Mouse (Mus musculus) heart, embryonic 14.5 days (tissue): Measurements from ENCODE around the gene Dmkn. TPM values are rescaled to one million over a fixed set of nuclear protein-coding genes. Genes with fewer than 3 reads are reported as not detected.
"Not testable (repeated sequence)": the region's sequence is repeated elsewhere in the genome, so short reads cannot be mapped to it uniquely, and the experiment has no call there.

ENCODE experiments used
- ATAC-seq: fragments of 200-750 bp; cut with Nextera tagmentation; 2 replicates; pipeline ENCODE4 v1.8.0; 2017; ENCODE audit warnings: low read depth, moderate TSS enrichment; ENCODE audit not compliant: insufficient number of reproducible peaks, insufficient read depth, low FRiP score
- H3K27ac ChIP-seq, 2 experiments: fragments of 200-500 bp in 1 of 2; fragments of 300-500 bp in 1 of 2; sonication (generic) in 1 of 2; replicated peaks in 1 of 2; 2 replicates each; pipeline ENCODE4 v1.5.1; 2012 to 2014; ENCODE audit warnings: low read depth in 2 of 2, low read length in 2 of 2, control low read depth in 1 of 2, mild to moderate bottlenecking in 1 of 2, mixed read lengths in 1 of 2; ENCODE audit not compliant: control insufficient read depth in 1 of 2, insufficient read depth in 1 of 2
- H3K27me3 ChIP-seq: fragments of 300-500 bp; sonication (generic); 2 replicates; pipeline ENCODE4 v1.6.1; 2014; ENCODE audit warnings: mild to moderate bottlenecking, low read length, control low read depth; ENCODE audit not compliant: control insufficient read depth, insufficient read depth
- H3K36me3 ChIP-seq: fragments of 300-500 bp; sonication (generic); 2 replicates; pipeline ENCODE4 v1.6.1; 2014; ENCODE audit warnings: mild to moderate bottlenecking, control low read depth, low read length, mixed read lengths; ENCODE audit not compliant: control insufficient read depth, insufficient read depth
- H3K4me1 ChIP-seq, 2 experiments: fragments of 200-500 bp in 1 of 2; fragments of 300-500 bp in 1 of 2; sonication (generic) in 1 of 2; 2 replicates each; pipeline ENCODE4 v1.6.1; 2012 to 2014; ENCODE audit warnings: low read length in 2 of 2, control low read depth in 1 of 2, mixed read lengths in 1 of 2; ENCODE audit not compliant: control insufficient read depth in 2 of 2, insufficient read depth in 2 of 2
- H3K4me2 ChIP-seq: fragments of 300-500 bp; sonication (generic); 2 replicates; pipeline ENCODE4 v1.6.1; 2014; ENCODE audit warnings: mild to moderate bottlenecking, low read length
- H3K4me3 ChIP-seq, 2 experiments: fragments of 200-500 bp in 1 of 2; fragments of 300-500 bp in 1 of 2; sonication (generic) in 1 of 2; 2 replicates each; pipeline ENCODE4 v1.5.1; 2012 to 2014; ENCODE audit warnings: low read length in 2 of 2, mild to moderate bottlenecking in 2 of 2, control low read depth in 1 of 2, low read depth in 1 of 2, moderate library complexity in 1 of 2; ENCODE audit not compliant: control insufficient read depth in 1 of 2, insufficient read depth in 1 of 2
- H3K9ac ChIP-seq: fragments of 300-500 bp; sonication (generic); 2 replicates; pipeline ENCODE4 v1.6.1; 2014; ENCODE audit warnings: mild to moderate bottlenecking, low read length
- H3K9me3 ChIP-seq: fragments of 300-500 bp; sonication (generic); 2 replicates; pipeline ENCODE4 v1.6.1; 2016; ENCODE audit warnings: low read length, control low read depth; ENCODE audit not compliant: control insufficient read depth
- WGBS: fragments of 180-500 bp; shearing (Covaris S2); extraction: QIAGEN DNeasy Blood & Tissue Kit; methylation state at CpG from one replicate; pipeline ENCODE4 v1.1.7; 2014; 5-methylcytosine and 5-hydroxymethylcytosine counted together
- polyA plus RNA-seq: library from polyadenylated mRNA; unstranded; fragments of >200 nt; fragmentation: Nextera tagmentation; extraction: Ambion mirVana; gene quantifications from 2 replicates; pipeline ENCODE4 v1.2.1, GENCODE M21; 2014

Dmkn gene
- polyA plus RNA-seq, 1 experiment from 2014 or later = 0.81 TPM

DNA sequence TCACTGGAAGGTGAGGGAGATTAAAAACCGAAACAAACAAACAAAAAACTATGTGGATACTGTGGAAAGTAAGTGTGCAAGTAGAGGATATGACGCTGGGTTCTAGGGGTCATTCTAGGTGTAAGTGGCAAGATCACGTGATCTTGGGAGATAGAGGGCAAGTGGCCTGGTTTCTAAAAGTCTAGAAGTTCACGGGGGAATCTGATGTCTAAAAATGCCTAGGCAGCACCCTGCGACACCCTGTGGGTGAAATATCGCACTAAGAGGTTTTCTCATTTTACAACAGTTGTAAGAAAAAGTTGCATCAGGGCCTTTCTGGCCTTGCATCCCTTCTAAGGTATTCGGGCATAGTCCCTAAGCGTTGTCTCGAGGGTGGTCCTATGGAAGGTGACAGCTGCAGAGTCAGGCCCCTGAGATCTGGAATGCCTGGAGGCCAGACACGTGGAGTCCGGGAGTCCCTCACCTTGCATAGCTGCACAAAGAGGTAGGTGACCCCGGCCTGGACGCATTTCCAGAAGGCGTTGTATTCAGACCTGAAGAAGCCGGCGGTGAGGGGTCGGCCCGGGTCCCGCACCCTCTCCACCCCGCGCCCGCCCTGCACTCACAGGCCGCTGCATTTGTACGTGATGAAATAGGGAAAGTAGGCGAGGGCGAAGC is 34.7 kb upstream of the Dmkn start:
- WGBS = 7% methylated on average over 26 of the region's 26 CpGs
- peak overlapping the region; percentile 93 for H3K9ac ChIP-seq
- no peaks in the 10 kb centered on the region for H3K9me3 ChIP-seq
- peak; percentile 9 for ATAC-seq
- peaks cover 35% of the 10 kb centered on the region for H3K36me3 ChIP-seq
- peak overlapping the region; percentile 94 for H3K4me2 ChIP-seq
- H3K27me3 ChIP-seq = no peaks in the 10 kb centered on the region
- H3K4me3 ChIP-seq = peak overlapping the region; percentile 76 to 89
- peaks cover 4 to 17% of the 10 kb centered on the region in 2 experiments for H3K4me1 ChIP-seq
- peak overlapping the region; percentile 52 to 60; a peak in 3 of 4 replicates for H3K27ac ChIP-seq

DNA sequence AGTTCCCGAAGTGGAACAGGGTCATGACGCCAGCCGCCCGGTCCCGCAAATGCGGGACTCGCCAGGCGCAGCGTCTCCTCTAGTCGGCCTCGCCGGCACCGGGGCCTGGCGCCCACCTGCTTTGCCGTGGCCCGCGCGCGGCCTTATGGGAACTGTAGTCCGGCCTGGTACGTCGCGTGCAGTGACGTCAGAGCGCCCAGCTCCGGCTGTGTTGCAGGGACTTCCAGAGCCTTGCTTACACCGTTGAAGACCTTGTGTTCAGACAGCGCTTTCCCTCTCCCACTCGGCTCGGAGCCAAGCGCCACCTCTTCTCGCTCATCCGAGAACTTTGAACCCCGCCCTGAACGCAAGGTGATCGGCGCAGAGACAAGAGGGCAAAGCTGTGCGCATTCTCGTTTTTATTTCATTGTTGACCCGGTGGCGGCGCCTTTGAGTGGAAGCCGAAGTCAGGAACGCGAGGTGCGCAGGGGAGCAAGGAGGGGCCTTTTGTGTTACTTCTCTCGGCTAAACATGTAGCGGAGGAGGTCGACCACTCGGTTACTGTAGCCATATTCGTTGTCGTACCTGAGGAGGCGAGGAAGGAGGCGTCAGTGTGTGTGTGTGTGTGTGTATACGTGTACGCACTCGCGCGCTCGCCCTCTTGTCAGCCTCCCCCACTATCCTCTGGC is 34.0 kb upstream of the Dmkn start, which contains the start of gene Tmem147:
Gene Tmem147, minus strand, starts transcription at position 145 of the 668 bp plus-strand sequence.
- Histone ChIP-seq H3K27ac (peak within 1 kb of the TSS; percentile 60 to 84), H3K9me3 (no peaks in the 10 kb centered on the region), H3K27me3 (no peaks in the 10 kb centered on the region), H3K4me3 (peak within 1 kb of the TSS; percentile 76 to 89), H3K9ac (peak within 1 kb of the TSS; percentile 93), H3K36me3 (peaks cover 41% of the 10 kb centered on the region), H3K4me2 (peak within 1 kb of the TSS; percentile 94), H3K4me1 (peaks cover 4 to 17% of the 10 kb centered on the region in 2 experiments)
- ATAC-seq = peak; percentile 96
- under 1% methylated on average over 58 of the region's 60 CpGs for whole genome bisulfite sequencing

DNA sequence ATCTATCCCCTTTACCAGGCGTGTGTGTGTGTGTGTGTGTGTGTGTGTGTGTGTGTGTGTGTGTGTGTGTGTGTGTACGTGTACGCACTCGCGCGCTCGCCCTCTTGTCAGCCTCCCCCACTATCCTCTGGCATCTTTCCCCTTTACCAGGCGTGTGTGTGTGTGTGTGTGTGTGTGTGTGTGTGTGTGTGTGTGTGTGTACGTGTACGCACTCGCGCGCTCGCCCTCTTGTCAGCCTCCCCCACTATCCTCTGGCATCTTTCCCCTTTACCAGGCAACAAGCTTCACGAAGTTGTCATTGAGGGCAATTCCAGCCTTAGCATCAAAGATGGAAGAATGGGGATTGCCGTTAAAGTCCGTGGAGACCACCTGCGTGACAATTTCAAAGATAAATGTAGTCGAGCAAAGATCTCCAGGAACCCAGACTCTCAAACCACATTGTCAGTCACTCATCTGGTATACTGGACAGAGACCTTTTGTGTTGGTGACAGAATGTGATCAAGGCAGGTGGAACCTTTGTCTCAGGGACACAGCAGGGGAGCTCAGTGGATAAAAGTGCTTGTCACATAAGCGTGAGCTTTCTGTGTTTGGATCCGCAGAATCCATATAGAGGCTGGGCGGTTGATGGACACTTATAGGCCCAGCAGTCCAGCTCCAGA is 33.4 kb upstream of the Dmkn start:
- H3K27ac ChIP-seq = peak overlapping the region; percentile 60 to 84
- peak overlapping the region; percentile 76 to 89 for H3K4me3 ChIP-seq
- not testable (repeated sequence) for ATAC-seq, H3K9me3 ChIP-seq, H3K27me3 ChIP-seq
- 22% methylated on average over 19 of the region's 22 CpGs for WGBS
- peak overlapping the region; percentile 94 for H3K4me2 ChIP-seq
- peak overlapping the region; percentile 93 for H3K9ac ChIP-seq
- peaks cover 4 to 17% of the 10 kb centered on the region in 2 experiments for H3K4me1 ChIP-seq
- H3K36me3 ChIP-seq = peaks cover 46% of the 10 kb centered on the region

DNA sequence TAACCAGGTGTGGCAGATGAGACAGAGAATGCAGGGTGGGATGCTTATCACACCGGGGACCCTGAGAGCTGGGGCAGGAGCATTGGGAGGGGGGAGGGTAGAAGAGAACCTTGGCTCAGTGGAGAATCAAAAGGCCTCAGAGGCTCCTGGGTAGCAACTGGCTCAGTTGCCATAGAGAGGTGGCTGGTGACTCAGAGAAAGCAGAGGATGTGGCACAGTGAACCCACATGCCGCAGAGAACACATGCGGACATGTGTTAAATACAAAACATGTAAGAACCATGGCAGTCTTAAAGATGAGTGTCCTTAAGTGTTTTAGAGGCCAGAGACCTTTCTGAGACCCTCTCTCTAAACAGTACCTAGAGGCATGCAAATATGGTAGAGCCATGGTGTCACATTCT is 27.3 kb upstream of the Dmkn start:
- H3K9me3 ChIP-seq = no peaks in the 10 kb centered on the region
- ATAC-seq = no peak
- H3K27ac ChIP-seq = no peak overlapping the region
- H3K4me2 ChIP-seq = no peak overlapping the region
- H3K9ac ChIP-seq = no peak overlapping the region
- H3K27me3 ChIP-seq = no peaks in the 10 kb centered on the region
- peaks cover 51% of the 10 kb centered on the region for H3K36me3 ChIP-seq
- WGBS = 76% methylated on average over 3 of the region's 3 CpGs
- H3K4me1 ChIP-seq = no peaks in the 10 kb centered on the region
- no peak overlapping the region for H3K4me3 ChIP-seq

DNA sequence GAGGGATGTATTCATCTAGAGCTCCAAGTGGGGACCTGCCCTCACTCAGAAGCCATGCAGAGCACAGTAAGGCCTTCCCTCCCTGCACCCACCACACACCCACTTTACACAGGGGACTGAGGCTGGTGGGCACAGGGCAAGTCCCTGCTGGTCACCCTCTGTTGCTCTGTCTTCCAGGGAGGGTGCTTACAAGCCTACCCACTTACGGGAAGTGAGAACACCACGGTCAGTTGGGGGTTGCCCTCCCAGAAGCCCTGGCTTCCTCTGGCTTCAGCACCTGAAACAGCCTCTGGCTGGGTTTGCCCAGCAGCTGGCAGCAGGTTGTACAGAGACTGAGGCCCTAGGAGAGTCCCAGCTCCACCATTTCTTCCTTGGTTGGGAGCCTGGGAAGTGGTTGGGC is 21.0 kb upstream of the Dmkn start:
- WGBS = 83% methylated on average over 2 of the region's 2 CpGs
- H3K36me3 ChIP-seq, H3K4me3 ChIP-seq, H3K9ac ChIP-seq, H3K27ac ChIP-seq, H3K4me2 ChIP-seq, H3K9me3 ChIP-seq, ATAC-seq, H3K4me1 ChIP-seq, H3K27me3 ChIP-seq: not testable (repeated sequence)

DNA sequence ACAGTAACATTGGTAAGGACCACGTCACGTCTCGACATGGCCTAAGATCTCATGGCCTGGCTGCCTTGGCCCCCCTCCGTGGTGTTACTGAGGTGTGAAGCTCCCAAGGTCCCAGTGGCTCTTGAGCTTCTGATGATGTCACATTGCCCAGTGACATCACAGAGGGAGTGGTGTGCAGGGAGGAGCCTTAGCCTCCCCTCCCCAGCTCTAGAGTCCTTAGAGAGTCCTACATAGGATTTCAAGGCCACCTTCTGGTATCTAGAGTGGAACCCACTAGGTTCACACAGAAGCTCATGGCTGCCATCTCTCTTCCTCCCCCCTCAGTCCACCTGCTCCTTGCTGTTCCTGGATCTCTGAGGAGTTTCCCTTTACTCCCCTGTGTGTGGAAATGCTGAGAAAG is 19.9 kb upstream of the Dmkn start, which contains the start of gene Gapdhs:
Gene Gapdhs, minus strand, starts transcription at position 65 of the 400 bp plus-strand sequence.
- H3K36me3 ChIP-seq, H3K9me3 ChIP-seq, ATAC-seq, H3K27me3 ChIP-seq, H3K4me1 ChIP-seq, H3K9ac ChIP-seq, H3K4me3 ChIP-seq: not testable (repeated sequence)
- 0 out of 2 replicates have a peak within 1 kb of the TSS, but pooled peaks have one; percentile 13 for H3K4me2 ChIP-seq
- WGBS = 86% methylated on average over 1 of the region's 4 CpGs
- H3K27ac ChIP-seq = 0 out of 4 replicates have a peak within 1 kb of the TSS, but pooled peaks of 1 of the 2 experiments have one; percentile 2

DNA sequence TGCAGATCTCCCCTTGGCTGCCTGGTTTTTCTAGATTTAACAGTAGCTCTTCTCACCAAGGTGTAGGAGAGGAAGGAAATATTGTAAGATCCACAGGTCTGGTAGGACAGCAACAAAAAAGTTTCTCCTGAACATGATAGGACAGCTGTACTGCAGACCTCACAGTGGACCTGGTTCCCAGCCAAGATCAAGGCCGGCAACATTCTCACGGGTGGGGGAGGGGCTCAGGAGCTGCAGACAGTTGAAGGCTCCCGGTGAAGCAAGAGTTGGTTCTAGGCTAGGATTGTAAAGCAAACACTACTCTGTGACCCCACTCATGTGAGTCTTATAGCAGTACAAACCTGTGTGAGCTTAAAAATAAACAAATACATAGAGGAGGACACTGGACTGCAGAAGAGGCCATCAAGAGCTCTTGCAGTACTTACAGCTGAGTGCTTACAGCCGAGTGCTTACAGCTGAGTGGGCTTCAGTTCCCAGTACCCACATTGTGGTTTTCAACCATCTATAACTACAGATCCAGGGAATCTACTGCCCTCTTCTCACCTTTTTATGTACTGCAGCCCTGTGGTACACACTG is 19.4 kb upstream of the Dmkn start:
- 0 out of 2 replicates have a peak overlapping the region, but pooled peaks have one; percentile 13 for H3K4me2 ChIP-seq
- H3K9me3 ChIP-seq = no peaks in the 10 kb centered on the region
- H3K4me1 ChIP-seq = peaks cover 7 to 9% of the 10 kb centered on the region in 2 experiments
- ATAC-seq = no peak
- 0 out of 4 replicates have a peak overlapping the region, but pooled peaks of 1 of the 2 experiments have one; percentile 2 for H3K27ac ChIP-seq
- H3K9ac ChIP-seq = no peak overlapping the region
- H3K36me3 ChIP-seq = no peaks in the 10 kb centered on the region
- H3K27me3 ChIP-seq = no peaks in the 10 kb centered on the region
- H3K4me3 ChIP-seq = no peak overlapping the region
- 31% methylated on average over 4 of the region's 4 CpGs for WGBS
